Mouse (Mus musculus): ENCODE results near the gene Tomm70a.

DNA sequence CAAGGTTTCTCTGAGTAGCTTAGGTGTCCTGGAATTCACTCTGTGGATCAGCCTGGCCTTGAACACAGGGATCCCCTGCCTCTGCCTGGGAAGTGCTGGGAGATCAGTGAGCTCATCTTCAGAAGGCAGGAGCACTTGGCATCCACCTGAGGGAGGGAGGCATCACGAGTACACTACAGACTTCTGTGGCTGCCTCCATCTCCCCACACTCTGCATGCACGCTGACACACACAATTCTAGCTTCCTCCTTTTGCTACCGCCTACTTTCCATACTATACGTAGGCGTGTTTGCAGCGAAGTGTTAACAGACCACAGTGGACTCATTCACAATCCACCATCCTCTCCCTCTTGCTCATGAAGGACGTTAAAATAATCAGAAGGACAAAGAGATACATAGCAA is 54.8 kb downstream of the Tomm70a start:
- TF ChIP-seq CTCF (IDR thresholded peaks at IDR 0.05; ENCODE audit: control insufficient read depth, insufficient read depth, insufficient replicate concordance, low read depth, low read length) (no peak), POLR2A (IDR thresholded peaks at IDR 0.05; ENCODE audit: control insufficient read depth, low read depth, low read length) (no peak)

All from testis, adult 2 months (tissue).